Mouse (Mus musculus) central nervous system, embryonic 18 days (tissue): Measurements from ENCODE around the gene Rer1. TPM values are rescaled to one million over a fixed set of nuclear protein-coding genes. Genes with fewer than 3 reads are reported as not detected.

Experiments
- polyA plus RNA-seq: library from polyadenylated mRNA; depleted of rRNA; stranded (reverse); fragments of >200 nt; gene quantifications from 2 replicates; pipeline ENCODE4 v1.2.3, GENCODE M21; 2012; rRNA removed

Gene Rer1
- 99.7 and 106 TPM in 2 replicates for polyA plus RNA-seq

GRCm38 (mm10) chr4:155086108-155087024, at the start of gene Rer1, which contains the start of gene Morn1:
TSS of gene Rer1 (minus strand) at chr4:155086382.
TSS of gene Morn1 (plus strand) at chr4:155086577.

DNA sequence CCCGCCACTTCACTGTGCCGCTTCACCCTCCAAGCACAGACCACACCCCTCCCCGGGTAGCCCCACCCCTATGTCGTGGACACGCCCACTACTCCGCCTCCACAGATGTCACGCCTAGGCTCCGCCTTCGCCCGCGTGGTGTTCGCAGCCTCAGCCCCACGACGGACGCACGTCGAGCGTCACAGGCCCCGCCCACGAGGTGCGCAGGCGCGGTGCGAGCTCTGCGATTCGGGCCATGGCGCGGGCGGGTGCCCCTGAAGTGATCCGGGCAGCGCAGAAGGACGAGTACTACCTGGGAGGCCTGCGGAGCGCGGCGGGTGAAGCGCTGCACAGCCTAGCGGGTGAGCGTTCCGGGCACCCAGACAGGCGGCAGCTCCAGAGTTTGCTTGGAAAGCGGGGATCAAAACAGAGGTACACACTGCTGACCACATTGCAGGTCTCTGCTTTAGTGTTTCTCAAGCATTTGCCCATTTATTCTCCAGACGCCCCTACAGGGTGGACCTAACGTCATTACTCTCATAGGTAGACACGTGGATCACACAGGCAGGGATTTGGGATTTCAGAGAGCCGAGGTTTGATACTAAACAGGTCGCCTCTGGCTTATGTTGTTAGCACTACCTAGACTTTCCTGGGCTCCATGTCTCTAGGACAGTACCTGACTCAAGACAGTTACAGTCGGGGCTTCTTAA, 19.2 kb downstream of the Rer1 start, which contains the start of gene Pex10:
Gene Pex10, plus strand, starts transcription at position 183 of the 689 bp plus-strand sequence.

GRCm38 (mm10) chr4:155056724-155057123, 29.5 kb downstream of the Rer1 start, which contains the start of gene Plch2:
TSS of gene Plch2 (minus strand) at chr4:155056784.

Other genes with a start within 250 kb of the Rer1 start
- 1.4 and 1.6 TPM in 2 replicates for gene Ttc34, start 248.9 kb downstream of the Rer1 start, polyA plus RNA-seq
- 0.62 and 0.79 TPM in 2 replicates for gene Mmel1, start 216.8 kb downstream of the Rer1 start, polyA plus RNA-seq
- gene Fam213b, start 187.2 kb downstream of the Rer1 start, polyA plus RNA-seq, result 47.5 and 52.7 TPM in 2 replicates
- 0.58 and 0.60 TPM in 2 replicates for gene Tnfrsf14, start 157.8 kb downstream of the Rer1 start, polyA plus RNA-seq
- 65.2 and 66.5 TPM in 2 replicates for gene Hes5, start 125.5 kb downstream of the Rer1 start, polyA plus RNA-seq
- 71.9 and 72.8 TPM in 2 replicates for gene Pank4, start 122.3 kb downstream of the Rer1 start, polyA plus RNA-seq
- gene Plch2, start 29.6 kb downstream of the Rer1 start, polyA plus RNA-seq, result 54.1 and 56.1 TPM in 2 replicates
- gene Pex10, start 19.4 kb downstream of the Rer1 start, polyA plus RNA-seq, result 20.4 and 21.9 TPM in 2 replicates
- gene Morn1, start 195 bp upstream of the Rer1 start, polyA plus RNA-seq, result 8.4 and 9.8 TPM in 2 replicates
- 40.8 and 44.8 TPM in 2 replicates for gene Ski, start 136.2 kb upstream of the Rer1 start, polyA plus RNA-seq
- gene Faap20, start 163.4 kb upstream of the Rer1 start, polyA plus RNA-seq, result 61.7 and 66.4 TPM in 2 replicates